Mouse (Mus musculus): ENCODE results near the gene Kalrn. TPM values are rescaled to one million over a fixed set of nuclear protein-coding genes. Genes with fewer than 3 reads are reported as not detected.

The Kalrn gene
- total RNA-seq, 2 experiments from 2014 or later, result 22.6 to 24.6 TPM

- DNase-seq (ENCODE audit: low spot score in 2 of 2), result no peak
Measured at GRCm38 (mm10) chr16:34359206-34359605, 214.1 kb downstream of the Kalrn start.

- DNase-seq (ENCODE audit: low spot score in 2 of 2), result no peak
Measured at GRCm38 (mm10) chr16:34355547-34355946, 217.8 kb downstream of the Kalrn start.

GRCm38 (mm10) chr16:34354042-34354441 lies 219.3 kb downstream of the Kalrn start:
- DNase-seq (ENCODE audit: low spot score in 2 of 2), result no peak

GRCm38 (mm10) chr16:34352747-34353146 lies 220.6 kb downstream of the Kalrn start:
- no peak for DNase-seq (ENCODE audit: low spot score in 2 of 2)

GRCm38 (mm10) chr16:34351575-34352150 lies 221.7 kb downstream of the Kalrn start:
- no peak for DNase-seq (ENCODE audit: low spot score in 2 of 2)

GRCm38 (mm10) chr16:34347574-34347973 lies 225.8 kb downstream of the Kalrn start:
- DNase-seq (ENCODE audit: low spot score in 2 of 2), result no peak

- no peak for DNase-seq (ENCODE audit: low spot score in 2 of 2)
Measured at GRCm38 (mm10) chr16:34344895-34345876, 228.1 kb downstream of the Kalrn start.

GRCm38 (mm10) chr16:34343968-34344367 lies 229.4 kb downstream of the Kalrn start:
- DNase-seq (ENCODE audit: low spot score in 2 of 2), result no peak

GRCm38 (mm10) chr16:34343161-34343560 lies 230.2 kb downstream of the Kalrn start:
- no peak for DNase-seq (ENCODE audit: low spot score in 2 of 2)

- DNase-seq (ENCODE audit: low spot score in 2 of 2), result no peak
Measured at GRCm38 (mm10) chr16:34342369-34343160, 230.8 kb downstream of the Kalrn start.

- DNase-seq (ENCODE audit: low spot score in 2 of 2), result no peak
Measured at GRCm38 (mm10) chr16:34334919-34335318, 238.4 kb downstream of the Kalrn start.

GRCm38 (mm10) chr16:34331630-34332029 lies 241.7 kb downstream of the Kalrn start:
- peak in 1 of 2 experiments; percentile 14 for DNase-seq (ENCODE audit: low spot score in 2 of 2)

GRCm38 (mm10) chr16:34329876-34330275 lies 243.5 kb downstream of the Kalrn start:
- no peak for DNase-seq (ENCODE audit: low spot score in 2 of 2)

- DNase-seq (ENCODE audit: low spot score in 2 of 2), result no peak
Measured at GRCm38 (mm10) chr16:34329431-34329873, 243.9 kb downstream of the Kalrn start.

GRCm38 (mm10) chr16:34327890-34328289 lies 245.4 kb downstream of the Kalrn start:
- no peak for DNase-seq (ENCODE audit: low spot score in 2 of 2)

GRCm38 (mm10) chr16:34325869-34326268 lies 247.5 kb downstream of the Kalrn start:
- no peak for DNase-seq (ENCODE audit: low spot score in 2 of 2)

- DNase-seq (ENCODE audit: low spot score in 2 of 2), result no peak
Measured at GRCm38 (mm10) chr16:34325161-34325560, 248.2 kb downstream of the Kalrn start.

- DNase-seq (ENCODE audit: low spot score in 2 of 2), result no peak
Measured at GRCm38 (mm10) chr16:34324735-34325134, 248.6 kb downstream of the Kalrn start.

GRCm38 (mm10) chr16:34323496-34323895 lies 249.8 kb downstream of the Kalrn start:
- no peak for DNase-seq (ENCODE audit: low spot score in 2 of 2)

GRCm38 (mm10) chr16:34322546-34322945 lies 250.8 kb downstream of the Kalrn start:
- DNase-seq (ENCODE audit: low spot score in 2 of 2), result peak; percentile 33 to 60

GRCm38 (mm10) chr16:34321066-34321790 lies 252.1 kb downstream of the Kalrn start:
- no peak for DNase-seq (ENCODE audit: low spot score in 2 of 2)
